Comparison of ENCODE assay signal across 18 mouse cellular contexts in genomic region chr8:12268306-12268829, GRCm38 (mm10). TPM values are rescaled to one million over a fixed set of nuclear protein-coding genes. Genes with fewer than 3 reads are reported as not detected.
DNase-seq lines count a peak whose midpoint lies in the region; ATAC-seq lines count a peak whose summit lies in the region.
"Had no signal": no experiment of that assay in that cellular context is flagged by ENCODE, and none has a peak within 500 bp of the region (broad histone marks: within the 10 kb centered on the region; RNA-seq: fewer than 3 reads in every experiment).

No protein-coding gene starts in this region.

- peaks cover 2% of the 10 kb centered on the region; the same call in 1 of the 2 replicates for H3K4me1 ChIP-seq in forebrain, embryonic 11.5 days (replicated peaks; ENCODE audit: control insufficient read depth, insufficient read depth, low read length)
- H3K4me1 ChIP-seq in forebrain, embryonic 16.5 days (replicated peaks; ENCODE audit: control insufficient read depth, insufficient read depth, low read length), result peaks cover 4% of the 10 kb centered on the region
- no peaks in the 10 kb centered on the region; the same call in 1 of the 2 replicates for H3K4me1 ChIP-seq in forebrain, embryonic 14.5 days (ENCODE audit: control insufficient read depth, insufficient read depth, low read length)
- peaks cover 3% of the 10 kb centered on the region; the same call in 1 of the 2 replicates for H3K4me1 ChIP-seq in midbrain, embryonic 12.5 days

- H3K36me3 ChIP-seq in forebrain, embryonic 11.5 days (ENCODE audit: control insufficient read depth, insufficient read depth, low read length), result no peaks in the 10 kb centered on the region
- H3K36me3 ChIP-seq in forebrain, embryonic 16.5 days (ENCODE audit: control insufficient read depth, insufficient read depth), result no peaks in the 10 kb centered on the region
- no peaks in the 10 kb centered on the region for H3K36me3 ChIP-seq in forebrain, embryonic 14.5 days (ENCODE audit: control insufficient read depth, insufficient read depth, low read length)
- H3K36me3 ChIP-seq in midbrain, embryonic 12.5 days, result no peaks in the 10 kb centered on the region

- H3K9me3 ChIP-seq in forebrain, embryonic 11.5 days (ENCODE audit: control insufficient read depth, low read length), result no peaks in the 10 kb centered on the region
- no peaks in the 10 kb centered on the region for H3K9me3 ChIP-seq in forebrain, embryonic 16.5 days (ENCODE audit: control insufficient read depth, low read length)
- H3K9me3 ChIP-seq in forebrain, embryonic 14.5 days (replicated peaks; ENCODE audit: control insufficient read depth, low read length), result no peaks in the 10 kb centered on the region
- no peaks in the 10 kb centered on the region for H3K9me3 ChIP-seq in midbrain, embryonic 12.5 days

- WGBS in forebrain, embryonic 11.5 days, result 30% methylated on average over 14 of the region's 14 CpGs
- WGBS in forebrain, embryonic 16.5 days, result 28% methylated on average over 14 of the region's 14 CpGs
- 26% methylated on average over 14 of the region's 14 CpGs for WGBS in forebrain, embryonic 14.5 days
- 27% methylated on average over 14 of the region's 14 CpGs for WGBS in midbrain, embryonic 12.5 days

- H3K4me3 ChIP-seq in forebrain, embryonic 11.5 days (ENCODE audit: low read depth, low read length), result no peak overlapping the region
- no peak overlapping the region for H3K4me3 ChIP-seq in forebrain, embryonic 16.5 days (replicated peaks; ENCODE audit: low read length)
- no peak overlapping the region for H3K4me3 ChIP-seq in forebrain, embryonic 14.5 days (ENCODE audit: low read depth, low read length)
- no peak overlapping the region for H3K4me3 ChIP-seq in midbrain, embryonic 12.5 days
- H3K4me3 ChIP-seq: gastrocnemius, adult 2 months; left cerebral cortex, adult 2 months had no signal

- H3K27ac ChIP-seq in forebrain, embryonic 11.5 days (ENCODE audit: low read depth, low read length), result no peak overlapping the region
- H3K27ac ChIP-seq in forebrain, embryonic 16.5 days (ENCODE audit: low read length), result no peak overlapping the region
- no peak overlapping the region for H3K27ac ChIP-seq in forebrain, embryonic 14.5 days (ENCODE audit: low read depth, low read length)
- peak overlapping the region; percentile 8; the same call in 1 of the 2 replicates for H3K27ac ChIP-seq in midbrain, embryonic 12.5 days (replicated peaks)
- H3K27ac ChIP-seq: gastrocnemius, adult 2 months; left cerebral cortex, adult 2 months had no signal

- peak; percentile 46; the same call in 1 of the 2 replicates for ATAC-seq in forebrain, embryonic 11.5 days (replicated peaks; ENCODE audit: low FRiP score)
- ATAC-seq in forebrain, embryonic 16.5 days, result no peak
- peak; percentile 23; the same call in 1 of the 2 replicates for ATAC-seq in forebrain, embryonic 14.5 days
- ATAC-seq in midbrain, embryonic 12.5 days (ENCODE audit: low FRiP score, low read depth), result peak; percentile 83

- no peaks in the 10 kb centered on the region; the same call in 1 of the 2 replicates for H3K27me3 ChIP-seq in forebrain, embryonic 11.5 days (ENCODE audit: control insufficient read depth, insufficient read depth, low read length)
- no peaks in the 10 kb centered on the region; the same call in 1 of the 2 replicates for H3K27me3 ChIP-seq in forebrain, embryonic 16.5 days (replicated peaks; ENCODE audit: control insufficient read depth, insufficient read depth, low read length)
- H3K27me3 ChIP-seq in forebrain, embryonic 14.5 days (replicated peaks; ENCODE audit: control insufficient read depth, insufficient read depth, low read length), result no peaks in the 10 kb centered on the region
- peaks cover 24% of the 10 kb centered on the region for H3K27me3 ChIP-seq in midbrain, embryonic 12.5 days

- no peak overlapping the region for H3K4me2 ChIP-seq in forebrain, embryonic 11.5 days (ENCODE audit: low read depth, low read length, severe bottlenecking)
- no peak overlapping the region for H3K4me2 ChIP-seq in forebrain, embryonic 16.5 days (ENCODE audit: low read length)
- H3K4me2 ChIP-seq in forebrain, embryonic 14.5 days (ENCODE audit: low read length), result no peak overlapping the region
- H3K4me2 ChIP-seq in midbrain, embryonic 12.5 days (replicated peaks), result 0 out of 2 replicates have a peak overlapping the region, but pooled peaks have one; percentile 6

- no peak overlapping the region for H3K9ac ChIP-seq in forebrain, embryonic 11.5 days (ENCODE audit: low read length)
- H3K9ac ChIP-seq in forebrain, embryonic 16.5 days (replicated peaks; ENCODE audit: low read depth, low read length), result no peak overlapping the region
- no peak overlapping the region for H3K9ac ChIP-seq in forebrain, embryonic 14.5 days (ENCODE audit: low read length)
- no peak overlapping the region for H3K9ac ChIP-seq in midbrain, embryonic 12.5 days (replicated peaks)

- DNase-seq in forebrain, embryonic 11.5 days (ENCODE audit: low spot score), result peak; percentile 58
- DNase-seq in forebrain, embryonic 14.5 days (ENCODE audit: low spot score), result peak; percentile 22
- DNase-seq in retina, embryonic 14.5 days (ENCODE audit: low spot score), result peak; percentile 84
- no peak for DNase-seq in lung, postnatal 36 days
- DNase-seq in ovary, postnatal 14 days (ENCODE audit: low spot score), result no peak
- no peak for DNase-seq in adrenal gland, postnatal 4 days (ENCODE audit: low spot score in 2 of 2)
- DNase-seq: cerebellum, adult 9-10 months; gastrocnemius, adult 2 months; kidney, postnatal 10 days; liver had no signal

RNA-seq across cellular contexts. Expression of gene A230072I06Rik, which starts 10.3 kb away (rescaled TPM):
- not detected in 2 replicates for polyA plus RNA-seq in forebrain, embryonic 11.5 days (2014; fragmentation: Nextera tagmentation; extraction: Ambion mirVana)
- 0.17 and 0.77 TPM in 2 replicates for polyA plus RNA-seq in forebrain, embryonic 16.5 days (2015; fragmentation: Nextera tagmentation; extraction: Ambion mirVana)
- 0.27 TPM in 1 of 2 replicates, not detected in the other for polyA plus RNA-seq in forebrain, embryonic 14.5 days (2014; fragmentation: Nextera tagmentation; extraction: Ambion mirVana)
- polyA plus RNA-seq in midbrain, embryonic 12.5 days (2016; fragmentation: Nextera tagmentation; extraction: Ambion mirVana), result 0.22 TPM in 1 of 2 replicates, not detected in the other
- not detected for total RNA-seq in adrenal gland, postnatal 4 days (2021)
- total RNA-seq: ES-E14; gastrocnemius, adult 2 months; hematopoietic stem cell, adult 5-6 weeks; left cerebral cortex, adult 2 months had no signal
- polyA plus RNA-seq: lung, embryonic 16.5 days; small intestine, adult 2 months; testis, adult 2 months had no signal

Comparison
In these comparisons a context has a peak if more than half of its experiments do, and no peak if none do; other contexts are left out.
1. DNase-seq: peak in forebrain, embryonic 11.5 days (single experiment), forebrain, embryonic 14.5 days (single experiment) and retina, embryonic 14.5 days (single experiment); none in lung, postnatal 36 days (single experiment), ovary, postnatal 14 days (single experiment) and adrenal gland, postnatal 4 days (0 of 2).